Mouse (Mus musculus): ENCODE data around the gene Vgll4. TPM values are rescaled to one million over a fixed set of nuclear protein-coding genes. Genes with fewer than 3 reads are reported as not detected.
"Not testable (repeated sequence)": the region's sequence is repeated elsewhere in the genome, so short reads cannot be mapped to it uniquely, and the experiment has no call there.

The Vgll4 gene
- polyA plus RNA-seq, 1 experiment from 2014 or later = 76.8 TPM

- peaks cover 38% of the 10 kb centered on the region for H3K36me3 ChIP-seq (ENCODE audit: control insufficient read depth, insufficient read depth, low read length)
- not testable (repeated sequence) for H3K9me3 ChIP-seq (ENCODE audit: control insufficient read depth, low read length); ATAC-seq (ENCODE audit: low read depth); DNase-seq (ENCODE audit: low spot score); H3K27me3 ChIP-seq (replicated peaks; ENCODE audit: control insufficient read depth, insufficient read depth, low read length); H3K9ac ChIP-seq (ENCODE audit: low read depth, low read length); H3K4me3 ChIP-seq (ENCODE audit: low read depth, low read length)
- 0 out of 2 replicates have a peak overlapping the region, but pooled peaks have one; percentile 31 for H3K4me2 ChIP-seq (ENCODE audit: low read depth, low read length)
- H3K4me1 ChIP-seq (ENCODE audit: control insufficient read depth, insufficient read depth, low read length) = peaks cover 70% of the 10 kb centered on the region
- 72% methylated on average over 3 of the region's 3 CpGs for WGBS
- H3K27ac ChIP-seq (replicated peaks; ENCODE audit: low read depth, low read length) = peak overlapping the region; percentile 78; the same call in 1 of the 2 replicates
These were observed 79.8 kb downstream of the Vgll4 start for GRCm38 (mm10) chr6:114889971-114890370.

- H3K4me2 ChIP-seq (ENCODE audit: low read depth, low read length) = no peak overlapping the region
- H3K4me1 ChIP-seq (ENCODE audit: control insufficient read depth, insufficient read depth, low read length) = peaks cover 64% of the 10 kb centered on the region
- peak overlapping the region; percentile 59 for H3K27ac ChIP-seq (replicated peaks; ENCODE audit: low read depth, low read length)
- WGBS = 19% methylated on average over 13 of the region's 13 CpGs
- DNase-seq (ENCODE audit: low spot score) = peak; percentile 95
- peaks cover 49% of the 10 kb centered on the region for H3K36me3 ChIP-seq (ENCODE audit: control insufficient read depth, insufficient read depth, low read length)
- H3K4me3 ChIP-seq (ENCODE audit: low read depth, low read length) = no peak overlapping the region
- no peaks in the 10 kb centered on the region for H3K27me3 ChIP-seq (replicated peaks; ENCODE audit: control insufficient read depth, insufficient read depth, low read length)
- no peak overlapping the region for H3K9ac ChIP-seq (ENCODE audit: low read depth, low read length)
- H3K9me3 ChIP-seq (ENCODE audit: control insufficient read depth, low read length) = no peaks in the 10 kb centered on the region
- ATAC-seq (ENCODE audit: low read depth) = peak; percentile 91
These were observed 80.9 kb downstream of the Vgll4 start for GRCm38 (mm10) chr6:114888922-114889321.

GRCm38 (mm10) chr6:114886504-114887361 is 83.1 kb downstream of the Vgll4 start:
- H3K27me3 ChIP-seq (replicated peaks; ENCODE audit: control insufficient read depth, insufficient read depth, low read length) = no peaks in the 10 kb centered on the region
- H3K4me3 ChIP-seq (ENCODE audit: low read depth, low read length) = no peak overlapping the region
- WGBS = 58% methylated on average over 11 of the region's 11 CpGs
- H3K4me1 ChIP-seq (ENCODE audit: control insufficient read depth, insufficient read depth, low read length) = peaks cover 63% of the 10 kb centered on the region
- H3K27ac ChIP-seq (replicated peaks; ENCODE audit: low read depth, low read length) = no peak overlapping the region; the same call in 1 of the 2 replicates
- no peak for DNase-seq (ENCODE audit: low spot score)
- H3K9me3 ChIP-seq (ENCODE audit: control insufficient read depth, low read length) = no peaks in the 10 kb centered on the region
- no peak for ATAC-seq (ENCODE audit: low read depth)
- H3K36me3 ChIP-seq (ENCODE audit: control insufficient read depth, insufficient read depth, low read length) = peaks cover 50% of the 10 kb centered on the region
- H3K9ac ChIP-seq (ENCODE audit: low read depth, low read length) = no peak overlapping the region
- H3K4me2 ChIP-seq (ENCODE audit: low read depth, low read length) = no peak overlapping the region

- no peaks in the 10 kb centered on the region for H3K9me3 ChIP-seq (ENCODE audit: control insufficient read depth, low read length)
- no peak overlapping the region for H3K4me2 ChIP-seq (ENCODE audit: low read depth, low read length)
- no peak overlapping the region; the same call in 1 of the 2 replicates for H3K27ac ChIP-seq (replicated peaks; ENCODE audit: low read depth, low read length)
- H3K27me3 ChIP-seq (replicated peaks; ENCODE audit: control insufficient read depth, insufficient read depth, low read length) = no peaks in the 10 kb centered on the region
- ATAC-seq (ENCODE audit: low read depth) (no peak), DNase-seq (ENCODE audit: low spot score) (no peak)
- H3K9ac ChIP-seq (ENCODE audit: low read depth, low read length) = no peak overlapping the region
- H3K36me3 ChIP-seq (ENCODE audit: control insufficient read depth, insufficient read depth, low read length) = peaks cover 50% of the 10 kb centered on the region
- no peak overlapping the region for H3K4me3 ChIP-seq (ENCODE audit: low read depth, low read length)
- WGBS = 85% methylated on average over 6 of the region's 6 CpGs
- peaks cover 61% of the 10 kb centered on the region for H3K4me1 ChIP-seq (ENCODE audit: control insufficient read depth, insufficient read depth, low read length)
These were observed 83.8 kb downstream of the Vgll4 start for GRCm38 (mm10) chr6:114886012-114886411.

- WGBS = 76% methylated on average over 5 of the region's 5 CpGs
- Histone ChIP-seq H3K36me3 (ENCODE audit: control insufficient read depth, insufficient read depth, low read length) (peaks cover 45% of the 10 kb centered on the region), H3K9ac (ENCODE audit: low read depth, low read length) (no peak overlapping the region), H3K9me3 (ENCODE audit: control insufficient read depth, low read length) (no peaks in the 10 kb centered on the region), H3K27me3 (replicated peaks; ENCODE audit: control insufficient read depth, insufficient read depth, low read length) (no peaks in the 10 kb centered on the region), H3K4me3 (ENCODE audit: low read depth, low read length) (no peak overlapping the region), H3K4me2 (ENCODE audit: low read depth, low read length) (no peak overlapping the region), H3K4me1 (ENCODE audit: control insufficient read depth, insufficient read depth, low read length) (peaks cover 52% of the 10 kb centered on the region), H3K27ac (replicated peaks; ENCODE audit: low read depth, low read length) (no peak overlapping the region)
- DNase-seq (ENCODE audit: low spot score) (no peak), ATAC-seq (ENCODE audit: low read depth) (no peak)
These were observed 84.7 kb downstream of the Vgll4 start for GRCm38 (mm10) chr6:114885129-114885528.

- Histone ChIP-seq H3K4me1 (ENCODE audit: control insufficient read depth, insufficient read depth, low read length) (peaks cover 53% of the 10 kb centered on the region), H3K4me3 (ENCODE audit: low read depth, low read length) (no peak overlapping the region; the same call in 1 of the 2 replicates), H3K36me3 (ENCODE audit: control insufficient read depth, insufficient read depth, low read length) (peaks cover 33% of the 10 kb centered on the region)
These were observed 86.5 kb downstream of the Vgll4 start for GRCm38 (mm10) chr6:114883261-114883740.

GRCm38 (mm10) chr6:114882675-114883074 is 87.1 kb downstream of the Vgll4 start:
- WGBS = 23% methylated on average over 6 of the region's 7 CpGs
- peaks cover 58% of the 10 kb centered on the region for H3K4me1 ChIP-seq (ENCODE audit: control insufficient read depth, insufficient read depth, low read length)

More at GRCm38 (mm10) chr6:114883261-114883740, 86.5 kb downstream of the Vgll4 start:
- WGBS = 4% methylated on average over 9 of the region's 9 CpGs
- H3K27ac ChIP-seq (replicated peaks; ENCODE audit: low read depth, low read length) = peak overlapping the region; percentile 98
- H3K9ac ChIP-seq (ENCODE audit: low read depth, low read length) = peak overlapping the region; percentile 53; the same call in 1 of the 2 replicates
- peak; percentile 93 for ATAC-seq (ENCODE audit: low read depth)
- no peaks in the 10 kb centered on the region for H3K9me3 ChIP-seq (ENCODE audit: control insufficient read depth, low read length)
- peak; percentile 97 for DNase-seq (ENCODE audit: low spot score)
- H3K27me3 ChIP-seq (replicated peaks; ENCODE audit: control insufficient read depth, insufficient read depth, low read length) = no peaks in the 10 kb centered on the region
- H3K4me2 ChIP-seq (ENCODE audit: low read depth, low read length) = peak overlapping the region; percentile 32

GRCm38 (mm10) chr6:114882212-114882611 is 87.6 kb downstream of the Vgll4 start:
- 40% methylated on average over 5 of the region's 5 CpGs for WGBS
- Histone ChIP-seq H3K36me3 (ENCODE audit: control insufficient read depth, insufficient read depth, low read length) (peaks cover 31% of the 10 kb centered on the region), H3K27me3 (replicated peaks; ENCODE audit: control insufficient read depth, insufficient read depth, low read length) (no peaks in the 10 kb centered on the region), H3K9ac (ENCODE audit: low read depth, low read length) (peak overlapping the region; percentile 53; the same call in 1 of the 2 replicates), H3K4me3 (ENCODE audit: low read depth, low read length) (no peak overlapping the region), H3K4me2 (ENCODE audit: low read depth, low read length) (peak overlapping the region; percentile 32; the same call in 1 of the 2 replicates), H3K4me1 (ENCODE audit: control insufficient read depth, insufficient read depth, low read length) (peaks cover 61% of the 10 kb centered on the region), H3K27ac (replicated peaks; ENCODE audit: low read depth, low read length) (peak overlapping the region; percentile 98), H3K9me3 (ENCODE audit: control insufficient read depth, low read length) (no peaks in the 10 kb centered on the region)
- no peak for DNase-seq (ENCODE audit: low spot score)
- no peak for ATAC-seq (ENCODE audit: low read depth)

More at GRCm38 (mm10) chr6:114882675-114883074, 87.1 kb downstream of the Vgll4 start:
- Histone ChIP-seq H3K27me3 (replicated peaks; ENCODE audit: control insufficient read depth, insufficient read depth, low read length) (no peaks in the 10 kb centered on the region), H3K4me3 (ENCODE audit: low read depth, low read length) (no peak overlapping the region), H3K9ac (ENCODE audit: low read depth, low read length) (peak overlapping the region; percentile 53; the same call in 1 of the 2 replicates), H3K4me2 (ENCODE audit: low read depth, low read length) (peak overlapping the region; percentile 32), H3K9me3 (ENCODE audit: control insufficient read depth, low read length) (no peaks in the 10 kb centered on the region), H3K27ac (replicated peaks; ENCODE audit: low read depth, low read length) (peak overlapping the region; percentile 98), H3K36me3 (ENCODE audit: control insufficient read depth, insufficient read depth, low read length) (peaks cover 31% of the 10 kb centered on the region)
- peak; percentile 63 for DNase-seq (ENCODE audit: low spot score)
- ATAC-seq (ENCODE audit: low read depth) = peak; percentile 22; the same call in 1 of the 2 replicates
